Mouse (Mus musculus): Measurements from ENCODE around the gene Sf3b4. TPM values are rescaled to one million over a fixed set of nuclear protein-coding genes. Genes with fewer than 3 reads are reported as not detected.
A peak's percentile ranks its signal among the peaks of the same experiment; 100 is the strongest.

The Sf3b4 gene
- polyA plus RNA-seq (2014; fragmentation: Nextera tagmentation; extraction: Ambion mirVana), result 233 TPM in 2 replicates

DNA sequence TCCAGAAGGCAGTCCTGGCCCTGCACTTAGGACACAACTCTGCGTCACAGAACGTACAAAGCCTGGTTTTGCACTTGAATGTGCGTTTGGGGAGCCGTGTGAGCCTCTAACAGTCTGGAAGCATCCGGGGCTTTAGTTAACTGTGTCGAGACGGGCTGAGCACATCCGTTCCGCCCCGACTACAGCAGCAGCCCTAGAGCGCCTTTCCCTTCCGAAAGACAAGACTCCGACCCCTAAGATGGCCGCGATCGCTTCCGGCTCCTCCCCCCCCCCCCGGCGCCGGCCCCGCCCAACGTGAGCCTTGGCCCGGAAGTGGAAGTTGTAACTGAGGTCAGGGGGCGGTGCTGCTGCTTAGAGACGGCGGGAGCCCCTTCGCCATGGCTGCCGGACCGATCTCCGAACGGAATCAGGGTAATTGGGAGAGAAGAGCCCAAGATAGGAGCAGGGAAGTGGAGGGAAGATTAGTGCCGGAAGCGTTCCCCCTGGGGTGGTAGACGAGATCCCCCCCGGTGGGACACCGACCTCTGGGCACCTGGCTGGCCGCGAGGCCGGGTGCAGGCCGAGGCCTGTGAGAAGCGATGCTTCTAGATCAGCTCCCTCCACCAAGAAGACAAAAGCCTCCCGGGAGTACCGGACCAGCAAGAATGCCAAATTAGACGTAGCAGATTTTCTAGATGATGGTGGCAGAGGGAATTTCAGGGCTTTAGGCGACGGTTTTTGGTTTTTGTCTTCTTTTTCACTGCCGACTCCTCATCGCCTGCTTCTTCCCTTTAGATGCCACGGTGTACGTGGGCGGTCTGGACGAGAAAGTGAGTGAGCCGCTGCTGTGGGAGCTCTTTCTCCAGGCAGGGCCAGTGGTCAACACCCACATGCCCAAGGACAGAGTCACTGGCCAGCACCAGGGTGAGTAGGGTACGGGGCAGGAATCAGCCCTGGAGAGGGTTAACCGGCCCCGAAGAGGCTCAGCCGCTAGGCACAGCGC lies at the start of gene Sf3b4:
TSS of gene Sf3b4 (plus strand) at position 136 of the 982 bp plus-strand sequence.
- no peaks in the 10 kb centered on the region for H3K27me3 ChIP-seq (ENCODE audit: control insufficient read depth, insufficient read depth, low read length)

DNA sequence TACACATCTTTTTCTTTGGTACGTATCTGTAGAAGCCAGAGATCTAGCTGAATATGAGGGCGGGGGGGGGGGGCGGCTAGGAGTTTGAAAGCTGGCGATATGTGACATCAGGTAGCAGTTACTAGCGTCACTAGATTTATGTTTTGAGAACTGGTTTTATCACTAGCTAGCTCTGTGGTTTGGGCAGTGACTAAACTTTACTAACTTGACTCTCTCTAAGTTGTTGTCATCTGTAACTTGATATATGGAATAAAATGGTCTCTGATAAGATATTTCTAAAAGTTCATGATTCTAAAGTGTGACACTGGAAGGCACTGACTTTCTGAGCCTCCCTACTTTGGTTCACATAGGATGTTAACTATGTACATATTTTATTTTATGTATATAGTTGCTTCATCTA lies 47.9 kb upstream of the Sf3b4 start:
- WGBS, result 93% methylated on average over 5 of the region's 5 CpGs
- H3K9me3 ChIP-seq (ENCODE audit: control insufficient read depth, low read length), result no peaks in the 10 kb centered on the region
- DNase-seq (ENCODE audit: low spot score) (no peak), ATAC-seq (ENCODE audit: insufficient read depth, low FRiP score, low TSS enrichment) (no peak)
- no peak overlapping the region for H3K4me2 ChIP-seq (ENCODE audit: low read depth)
- no peak overlapping the region for H3K9ac ChIP-seq (ENCODE audit: low read length)
- no peak overlapping the region for H3K27ac ChIP-seq (ENCODE audit: low read depth, low read length)
- no peaks in the 10 kb centered on the region for H3K36me3 ChIP-seq (ENCODE audit: control insufficient read depth, insufficient read depth, low read length)
- H3K4me1 ChIP-seq (ENCODE audit: control insufficient read depth, insufficient read depth, low read length), result no peaks in the 10 kb centered on the region
- no peaks in the 10 kb centered on the region for H3K27me3 ChIP-seq (ENCODE audit: control insufficient read depth, insufficient read depth, low read length)
- no peak overlapping the region for H3K4me3 ChIP-seq (ENCODE audit: low read depth, low read length)

More for the DNA sequence above, at the start of gene Sf3b4:
- DNase-seq (ENCODE audit: low spot score) (peak; percentile 94), ATAC-seq (ENCODE audit: insufficient read depth, low FRiP score, low TSS enrichment) (peak; percentile 90)
- under 1% methylated on average over 56 of the region's 58 CpGs for WGBS
- H3K9ac ChIP-seq (ENCODE audit: low read length), result peak within 1 kb of the TSS; percentile 95
- H3K4me3 ChIP-seq (ENCODE audit: low read depth, low read length), result peak within 1 kb of the TSS; percentile 94
- H3K27ac ChIP-seq (ENCODE audit: low read depth, low read length), result peak within 1 kb of the TSS; percentile 97
- peak within 1 kb of the TSS; percentile 94 for H3K4me2 ChIP-seq (ENCODE audit: low read depth)
- H3K4me1 ChIP-seq (ENCODE audit: control insufficient read depth, insufficient read depth, low read length), result peaks cover 12% of the 10 kb centered on the region
- peaks cover 1% of the 10 kb centered on the region for H3K36me3 ChIP-seq (ENCODE audit: control insufficient read depth, insufficient read depth, low read length)
- no peaks in the 10 kb centered on the region for H3K9me3 ChIP-seq (ENCODE audit: control insufficient read depth, low read length)

DNA sequence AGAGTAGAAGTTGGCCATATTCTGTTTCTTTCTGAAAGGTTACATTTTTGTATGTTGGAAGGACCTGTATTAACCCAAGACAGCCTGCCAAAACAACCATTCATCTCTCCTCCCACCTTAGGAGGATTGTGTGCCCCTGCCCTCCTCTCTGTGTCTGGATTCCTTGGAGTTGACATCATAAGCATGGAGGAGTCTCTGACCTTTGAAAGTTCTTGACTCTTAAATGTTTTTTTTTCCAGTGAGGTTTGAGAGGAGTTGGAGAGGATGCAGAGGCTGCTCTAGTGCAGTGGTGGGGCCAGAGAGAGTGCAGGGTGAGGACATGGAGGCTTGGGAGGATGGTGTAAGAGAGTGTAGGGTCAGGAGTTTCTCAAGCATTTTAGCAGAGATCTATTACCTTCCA lies 44.0 kb upstream of the Sf3b4 start:
- Histone ChIP-seq H3K36me3 (ENCODE audit: control insufficient read depth, insufficient read depth, low read length) (no peaks in the 10 kb centered on the region), H3K27me3 (ENCODE audit: control insufficient read depth, insufficient read depth, low read length) (no peaks in the 10 kb centered on the region), H3K4me3 (ENCODE audit: low read depth, low read length) (no peak overlapping the region), H3K9ac (ENCODE audit: low read length) (no peak overlapping the region), H3K4me2 (ENCODE audit: low read depth) (no peak overlapping the region), H3K4me1 (ENCODE audit: control insufficient read depth, insufficient read depth, low read length) (no peaks in the 10 kb centered on the region), H3K9me3 (ENCODE audit: control insufficient read depth, low read length) (no peaks in the 10 kb centered on the region), H3K27ac (ENCODE audit: low read depth, low read length) (no peak overlapping the region)
- DNase-seq (ENCODE audit: low spot score) (no peak), ATAC-seq (ENCODE audit: insufficient read depth, low FRiP score, low TSS enrichment) (no peak)

DNA sequence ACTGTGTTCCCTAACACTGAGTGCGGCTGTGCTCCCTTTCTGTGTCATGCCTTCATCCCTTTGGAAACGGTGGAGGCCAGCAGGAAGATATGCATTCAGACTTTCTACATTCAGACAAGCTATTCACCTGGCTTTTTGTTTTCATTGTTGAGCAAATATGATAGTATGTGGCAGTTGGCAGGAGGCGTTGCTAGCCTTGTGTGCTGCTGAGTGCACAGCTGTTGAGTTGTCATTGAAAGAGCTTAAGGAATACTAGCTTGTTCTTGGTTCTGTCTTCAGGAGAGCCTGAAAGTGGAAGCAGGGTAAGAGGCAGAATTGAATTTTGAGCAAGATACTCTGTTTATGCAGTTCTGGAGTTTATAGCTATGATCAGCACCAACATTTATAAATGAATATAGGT lies 39.7 kb upstream of the Sf3b4 start:
- Histone ChIP-seq H3K4me2 (ENCODE audit: low read depth) (no peak overlapping the region), H3K4me1 (ENCODE audit: control insufficient read depth, insufficient read depth, low read length) (no peaks in the 10 kb centered on the region), H3K27me3 (ENCODE audit: control insufficient read depth, insufficient read depth, low read length) (no peaks in the 10 kb centered on the region), H3K4me3 (ENCODE audit: low read depth, low read length) (no peak overlapping the region), H3K9me3 (ENCODE audit: control insufficient read depth, low read length) (no peaks in the 10 kb centered on the region), H3K27ac (ENCODE audit: low read depth, low read length) (no peak overlapping the region), H3K36me3 (ENCODE audit: control insufficient read depth, insufficient read depth, low read length) (no peaks in the 10 kb centered on the region), H3K9ac (ENCODE audit: low read length) (no peak overlapping the region)
- 85% methylated on average over 3 of the region's 3 CpGs for WGBS
- no peak for ATAC-seq (ENCODE audit: insufficient read depth, low FRiP score, low TSS enrichment)
- no peak for DNase-seq (ENCODE audit: low spot score)

DNA sequence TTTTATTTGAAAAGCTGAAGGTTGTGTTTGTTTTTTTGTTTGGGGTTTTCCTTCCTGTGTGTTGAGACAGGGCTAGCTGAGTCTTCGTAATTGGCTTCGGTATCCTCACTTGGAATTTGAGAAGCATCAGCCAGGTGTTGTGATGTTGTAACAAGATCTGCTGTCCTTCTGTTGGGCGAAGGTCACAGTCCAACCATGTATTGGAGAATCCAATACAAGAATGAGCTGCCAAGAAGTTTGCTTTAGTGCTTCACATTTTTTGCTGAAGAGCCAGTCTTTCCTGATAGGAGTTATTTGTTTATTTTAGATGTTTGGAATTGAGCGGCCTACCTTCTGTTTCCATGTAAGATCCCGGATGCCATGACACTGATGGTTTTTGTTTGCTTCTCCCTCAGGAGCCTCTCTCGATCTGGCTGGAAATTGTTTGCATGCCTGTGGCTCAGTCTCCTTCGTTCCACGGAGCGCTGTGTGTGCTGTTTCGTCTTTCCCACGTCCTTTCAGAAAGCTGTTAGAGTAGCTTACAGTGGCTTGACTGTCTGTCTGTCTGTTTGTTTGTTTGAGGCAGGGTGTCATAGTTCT lies 38.7 kb upstream of the Sf3b4 start:
- 72% methylated on average over 11 of the region's 11 CpGs for WGBS
- Histone ChIP-seq H3K4me1 (ENCODE audit: control insufficient read depth, insufficient read depth, low read length) (no peaks in the 10 kb centered on the region), H3K4me2 (ENCODE audit: low read depth) (no peak overlapping the region), H3K9ac (ENCODE audit: low read length) (no peak overlapping the region), H3K9me3 (ENCODE audit: control insufficient read depth, low read length) (no peaks in the 10 kb centered on the region), H3K4me3 (ENCODE audit: low read depth, low read length) (no peak overlapping the region), H3K27me3 (ENCODE audit: control insufficient read depth, insufficient read depth, low read length) (no peaks in the 10 kb centered on the region), H3K27ac (ENCODE audit: low read depth, low read length) (no peak overlapping the region), H3K36me3 (ENCODE audit: control insufficient read depth, insufficient read depth, low read length) (peaks cover 2% of the 10 kb centered on the region; the same call in 1 of the 2 replicates)
- ATAC-seq (ENCODE audit: insufficient read depth, low FRiP score, low TSS enrichment) (no peak), DNase-seq (ENCODE audit: low spot score) (no peak)

DNA sequence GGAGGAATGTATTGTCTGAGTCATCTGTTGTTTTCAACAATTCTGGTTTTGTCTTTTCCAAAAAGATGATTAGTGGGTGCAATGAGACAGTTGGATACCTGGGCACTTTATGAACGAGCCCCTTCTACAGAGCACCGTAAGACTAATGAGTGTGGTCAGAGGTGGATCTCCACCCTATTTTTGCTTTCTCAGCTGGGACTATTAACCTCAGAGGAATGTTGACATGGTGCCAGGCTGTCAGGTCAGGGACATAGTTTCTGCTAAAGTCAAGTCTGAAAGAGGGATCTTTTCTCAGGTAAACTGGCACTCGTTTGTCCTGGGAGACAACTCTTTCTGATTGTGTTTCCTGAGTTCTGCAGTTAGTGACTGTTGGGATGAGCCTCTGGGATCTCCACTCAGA lies 37.1 kb upstream of the Sf3b4 start:
- DNase-seq (ENCODE audit: low spot score), result no peak
- H3K27ac ChIP-seq (ENCODE audit: low read depth, low read length), result no peak overlapping the region
- no peak overlapping the region for H3K4me3 ChIP-seq (ENCODE audit: low read depth, low read length)
- no peak for ATAC-seq (ENCODE audit: insufficient read depth, low FRiP score, low TSS enrichment)
- H3K27me3 ChIP-seq (ENCODE audit: control insufficient read depth, insufficient read depth, low read length), result no peaks in the 10 kb centered on the region
- no peaks in the 10 kb centered on the region for H3K9me3 ChIP-seq (ENCODE audit: control insufficient read depth, low read length)
- H3K36me3 ChIP-seq (ENCODE audit: control insufficient read depth, insufficient read depth, low read length), result peaks cover 2% of the 10 kb centered on the region; the same call in 1 of the 2 replicates
- H3K9ac ChIP-seq (ENCODE audit: low read length), result no peak overlapping the region
- H3K4me1 ChIP-seq (ENCODE audit: control insufficient read depth, insufficient read depth, low read length), result no peaks in the 10 kb centered on the region
- no peak overlapping the region for H3K4me2 ChIP-seq (ENCODE audit: low read depth)
- 84% methylated on average over 3 of the region's 3 CpGs for WGBS

DNA sequence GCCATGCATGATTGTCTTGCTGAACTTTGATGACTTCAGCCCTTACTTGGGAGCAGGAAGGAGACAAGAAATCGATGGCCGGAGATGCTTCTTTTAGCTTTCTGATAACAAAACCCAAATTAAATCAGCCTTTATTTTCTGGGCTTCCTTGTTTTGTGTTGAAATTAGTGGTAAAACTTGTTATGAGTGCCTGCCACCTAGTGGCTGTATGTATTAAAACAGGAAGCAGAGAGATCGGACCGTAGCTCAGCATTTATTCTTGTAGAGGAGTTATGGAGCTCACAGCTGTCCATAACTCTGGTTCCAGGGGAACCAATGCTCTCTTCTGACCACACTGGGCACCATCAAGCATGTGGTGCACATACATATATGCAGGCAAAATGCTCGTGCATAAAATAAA lies 24.2 kb upstream of the Sf3b4 start:
- no peak overlapping the region for H3K4me2 ChIP-seq (ENCODE audit: low read depth)
- H3K4me1 ChIP-seq (ENCODE audit: control insufficient read depth, insufficient read depth, low read length), result no peaks in the 10 kb centered on the region
- H3K27ac ChIP-seq (ENCODE audit: low read depth, low read length), result no peak overlapping the region
- 33% methylated on average over 5 of the region's 5 CpGs for WGBS
- H3K36me3 ChIP-seq (ENCODE audit: control insufficient read depth, insufficient read depth, low read length), result no peaks in the 10 kb centered on the region; the same call in none of the 2 replicates
- no peaks in the 10 kb centered on the region for H3K27me3 ChIP-seq (ENCODE audit: control insufficient read depth, insufficient read depth, low read length)
- ATAC-seq (ENCODE audit: insufficient read depth, low FRiP score, low TSS enrichment), result no peak
- DNase-seq (ENCODE audit: low spot score), result peak; percentile 43
- no peak overlapping the region for H3K9ac ChIP-seq (ENCODE audit: low read length)
- no peaks in the 10 kb centered on the region for H3K9me3 ChIP-seq (ENCODE audit: control insufficient read depth, low read length)
- no peak overlapping the region for H3K4me3 ChIP-seq (ENCODE audit: low read depth, low read length)

DNA sequence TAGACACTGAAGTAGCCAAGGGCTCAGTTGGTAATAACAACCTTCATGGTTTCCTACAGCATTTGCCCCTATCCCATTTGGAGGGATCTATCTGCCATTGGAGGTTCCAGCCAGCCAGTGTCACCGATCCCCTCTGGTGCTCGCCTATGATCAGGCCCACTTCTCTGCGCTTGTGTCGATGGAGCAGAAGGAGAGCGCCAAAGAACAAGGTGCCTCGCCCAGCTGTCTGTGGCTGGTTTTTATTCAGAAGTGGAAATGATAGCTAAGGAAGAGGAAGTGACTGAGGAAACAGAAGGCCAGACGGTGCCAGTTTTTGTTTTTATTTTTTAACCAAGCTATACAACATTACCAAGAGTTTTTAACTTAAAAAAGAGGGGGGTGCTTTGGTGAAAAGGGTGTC lies 20.3 kb upstream of the Sf3b4 start:
- no peaks in the 10 kb centered on the region for H3K4me1 ChIP-seq (ENCODE audit: control insufficient read depth, insufficient read depth, low read length)
- ATAC-seq (ENCODE audit: insufficient read depth, low FRiP score, low TSS enrichment), result no peak
- 90% methylated on average over 7 of the region's 7 CpGs for WGBS

More for the DNA sequence above, 20.3 kb upstream of the Sf3b4 start:
- Histone ChIP-seq H3K4me2 (ENCODE audit: low read depth) (no peak overlapping the region), H3K9ac (ENCODE audit: low read length) (no peak overlapping the region), H3K4me3 (ENCODE audit: low read depth, low read length) (no peak overlapping the region), H3K36me3 (ENCODE audit: control insufficient read depth, insufficient read depth, low read length) (peaks cover 9% of the 10 kb centered on the region), H3K27ac (ENCODE audit: low read depth, low read length) (no peak overlapping the region), H3K27me3 (ENCODE audit: control insufficient read depth, insufficient read depth, low read length) (no peaks in the 10 kb centered on the region), H3K9me3 (ENCODE audit: control insufficient read depth, low read length) (no peaks in the 10 kb centered on the region)
- DNase-seq (ENCODE audit: low spot score), result no peak

Measured in neural tube, embryonic 11.5 days (tissue).